Mouse (Mus musculus): ENCODE data around the gene Kremen1. TPM values are rescaled to one million over a fixed set of nuclear protein-coding genes. Genes with fewer than 3 reads are reported as not detected.

Kremen1 gene
- polyA plus RNA-seq, 1 experiment from 2014 or later = 2.6 TPM

GRCm38 (mm10) chr11:5158056-5158455, 103.3 kb downstream of the Kremen1 start:
- ATAC-seq (no peak), DNase-seq (ENCODE audit: low spot score) (no peak)
- Histone ChIP-seq H3K36me3 (ENCODE audit: control insufficient read depth, insufficient read depth, low read length) (no peaks in the 10 kb centered on the region), H3K27me3 (replicated peaks; ENCODE audit: control insufficient read depth, insufficient read depth, low read length) (no peaks in the 10 kb centered on the region), H3K27ac (ENCODE audit: low read depth, low read length) (no peak overlapping the region), H3K9me3 (replicated peaks; ENCODE audit: control insufficient read depth, low read length) (no peaks in the 10 kb centered on the region; the same call in 1 of the 2 replicates), H3K4me3 (ENCODE audit: low read depth, low read length) (no peak overlapping the region), H3K4me2 (ENCODE audit: low read length) (no peak overlapping the region), H3K4me1 (ENCODE audit: control insufficient read depth, insufficient read depth, low read length) (no peaks in the 10 kb centered on the region), H3K9ac (ENCODE audit: low read length) (no peak overlapping the region)
- 93% methylated on average over 11 of the region's 11 CpGs for WGBS

- Histone ChIP-seq H3K36me3 (ENCODE audit: control insufficient read depth, insufficient read depth, low read length) (no peaks in the 10 kb centered on the region), H3K27me3 (replicated peaks; ENCODE audit: control insufficient read depth, insufficient read depth, low read length) (no peaks in the 10 kb centered on the region), H3K4me2 (ENCODE audit: low read length) (no peak overlapping the region), H3K27ac (ENCODE audit: low read depth, low read length) (no peak overlapping the region), H3K9me3 (replicated peaks; ENCODE audit: control insufficient read depth, low read length) (no peaks in the 10 kb centered on the region), H3K4me1 (ENCODE audit: control insufficient read depth, insufficient read depth, low read length) (0 out of 2 replicates have a peak, but pooled peaks cover 2% of the 10 kb centered on the region), H3K4me3 (ENCODE audit: low read depth, low read length) (no peak overlapping the region), H3K9ac (ENCODE audit: low read length) (no peak overlapping the region; the same call in 1 of the 2 replicates)
- ATAC-seq = no peak
- 54% methylated on average over 10 of the region's 10 CpGs for WGBS
- DNase-seq (ENCODE audit: low spot score) = no peak
Observed at GRCm38 (mm10) chr11:5154961-5155805, 106.2 kb downstream of the Kremen1 start.

GRCm38 (mm10) chr11:5151680-5152337, 109.5 kb downstream of the Kremen1 start, which contains the start of gene Emid1:
TSS of gene Emid1 (minus strand) at chr11:5152257.
- peak; percentile 30 for ATAC-seq
- DNase-seq (ENCODE audit: low spot score) = no peak
- 0% methylated on average over 49 of the region's 53 CpGs for WGBS
- no peaks in the 10 kb centered on the region for H3K9me3 ChIP-seq (replicated peaks; ENCODE audit: control insufficient read depth, low read length)
- H3K36me3 ChIP-seq (ENCODE audit: control insufficient read depth, insufficient read depth, low read length) = no peaks in the 10 kb centered on the region
- no peaks in the 10 kb centered on the region for H3K27me3 ChIP-seq (replicated peaks; ENCODE audit: control insufficient read depth, insufficient read depth, low read length)
- H3K4me2 ChIP-seq (ENCODE audit: low read length) = peak within 1 kb of the TSS; percentile 78
- H3K4me3 ChIP-seq (ENCODE audit: low read depth, low read length) = peak within 1 kb of the TSS; percentile 48
- peaks cover 12% of the 10 kb centered on the region for H3K4me1 ChIP-seq (ENCODE audit: control insufficient read depth, insufficient read depth, low read length)
- peak within 1 kb of the TSS; percentile 64 for H3K9ac ChIP-seq (ENCODE audit: low read length)
- H3K27ac ChIP-seq (ENCODE audit: low read depth, low read length) = no peak within 1 kb of the TSS

DNA sequence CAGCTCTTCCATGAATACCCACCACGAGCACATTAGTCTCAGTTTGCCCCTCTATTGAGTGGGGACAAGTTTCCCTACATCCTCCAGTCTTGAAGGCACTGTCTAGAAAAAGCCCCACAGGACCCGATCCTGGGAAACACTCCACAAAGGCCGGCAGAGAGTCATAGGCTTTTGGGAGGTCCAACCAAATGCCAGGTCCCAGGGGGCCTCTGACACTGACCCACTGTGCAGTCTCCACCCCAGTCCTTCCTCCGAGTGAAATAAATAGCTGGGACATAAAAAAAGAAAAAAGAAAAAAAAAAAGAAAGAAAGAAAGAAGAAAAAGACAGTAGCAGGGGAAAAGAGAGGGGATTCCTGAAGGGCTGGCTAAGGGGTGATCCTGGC, 110.1 kb downstream of the Kremen1 start:
- Histone ChIP-seq H3K36me3 (ENCODE audit: control insufficient read depth, insufficient read depth, low read length) (no peaks in the 10 kb centered on the region), H3K9ac (ENCODE audit: low read length) (peak overlapping the region; percentile 64), H3K4me1 (ENCODE audit: control insufficient read depth, insufficient read depth, low read length) (peaks cover 12% of the 10 kb centered on the region), H3K9me3 (replicated peaks; ENCODE audit: control insufficient read depth, low read length) (no peaks in the 10 kb centered on the region), H3K27me3 (replicated peaks; ENCODE audit: control insufficient read depth, insufficient read depth, low read length) (no peaks in the 10 kb centered on the region), H3K4me3 (ENCODE audit: low read depth, low read length) (peak overlapping the region; percentile 48), H3K27ac (ENCODE audit: low read depth, low read length) (no peak overlapping the region), H3K4me2 (ENCODE audit: low read length) (peak overlapping the region; percentile 78)
- ATAC-seq (no peak), DNase-seq (ENCODE audit: low spot score) (no peak)
- 17% methylated on average over 4 of the region's 4 CpGs for WGBS

DNA sequence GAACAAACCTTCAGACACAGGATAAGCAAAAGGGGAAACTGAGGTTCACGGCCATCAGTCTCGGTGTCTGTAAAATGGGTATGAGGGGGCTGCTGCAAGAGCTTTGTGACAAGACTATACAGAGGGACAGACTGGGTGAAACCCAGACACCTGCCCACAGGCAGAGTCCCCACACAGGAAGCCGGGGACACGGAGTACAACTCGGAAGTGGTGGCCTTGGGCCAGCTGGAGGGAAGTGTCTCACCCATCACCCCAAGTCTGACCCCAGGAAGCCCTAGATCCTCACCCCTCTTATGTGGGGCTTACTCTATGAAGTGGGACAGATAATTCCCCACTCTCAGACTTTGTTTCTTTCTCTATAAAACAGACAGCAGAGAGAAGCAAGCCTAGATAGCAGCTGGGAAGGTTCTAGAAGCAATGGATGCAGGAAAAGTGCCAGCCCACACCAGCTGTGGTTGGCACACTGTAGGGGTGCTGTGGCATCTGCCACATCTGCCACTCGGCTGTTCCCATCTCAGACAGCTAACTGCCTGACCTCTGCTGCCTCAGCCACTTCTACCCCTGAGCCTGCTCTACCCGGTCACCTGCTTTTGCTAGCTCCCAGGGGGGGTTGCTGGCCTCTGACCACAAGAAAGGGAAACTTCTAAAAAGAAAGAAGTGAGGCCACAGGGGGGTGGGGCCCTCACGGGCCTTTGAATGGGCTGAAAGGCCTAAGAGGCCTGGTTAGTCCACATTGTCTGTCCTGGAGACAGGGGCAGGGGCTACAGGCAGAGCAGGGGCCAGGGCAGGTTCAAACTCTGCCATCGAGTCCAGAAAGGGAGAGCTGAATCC, 110.7 kb downstream of the Kremen1 start:
- Histone ChIP-seq H3K36me3 (ENCODE audit: control insufficient read depth, insufficient read depth, low read length) (no peaks in the 10 kb centered on the region), H3K9me3 (replicated peaks; ENCODE audit: control insufficient read depth, low read length) (no peaks in the 10 kb centered on the region), H3K9ac (ENCODE audit: low read length) (no peak overlapping the region), H3K4me3 (ENCODE audit: low read depth, low read length) (no peak overlapping the region), H3K4me1 (ENCODE audit: control insufficient read depth, insufficient read depth, low read length) (peaks cover 12% of the 10 kb centered on the region), H3K27ac (ENCODE audit: low read depth, low read length) (no peak overlapping the region), H3K27me3 (replicated peaks; ENCODE audit: control insufficient read depth, insufficient read depth, low read length) (no peaks in the 10 kb centered on the region), H3K4me2 (ENCODE audit: low read length) (peak overlapping the region; percentile 78; the same call in 1 of the 2 replicates)
- DNase-seq (ENCODE audit: low spot score) (no peak), ATAC-seq (no peak)
- whole genome bisulfite sequencing = 48% methylated on average over 9 of the region's 9 CpGs

DNA sequence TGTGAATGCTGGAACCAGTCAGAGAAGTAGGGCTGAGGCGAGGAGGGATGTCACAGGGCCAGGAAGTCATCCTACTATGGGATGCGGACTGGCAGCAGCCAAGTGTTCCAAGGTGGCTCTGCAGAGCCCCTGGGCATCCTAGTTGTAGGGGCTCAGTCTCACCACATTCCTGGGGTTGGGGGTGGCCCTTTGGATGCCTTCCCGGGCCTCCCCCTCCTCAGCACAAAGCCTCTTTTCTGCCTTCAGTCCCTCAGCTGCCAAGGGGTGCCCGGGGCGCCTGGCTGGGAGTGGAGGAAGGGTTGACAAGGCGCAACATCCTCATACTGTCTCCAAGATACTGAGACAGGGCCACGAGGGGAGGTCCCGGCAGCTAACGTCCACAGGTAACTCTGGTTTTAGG, 111.4 kb downstream of the Kremen1 start:
- DNase-seq (ENCODE audit: low spot score) = no peak

DNA sequence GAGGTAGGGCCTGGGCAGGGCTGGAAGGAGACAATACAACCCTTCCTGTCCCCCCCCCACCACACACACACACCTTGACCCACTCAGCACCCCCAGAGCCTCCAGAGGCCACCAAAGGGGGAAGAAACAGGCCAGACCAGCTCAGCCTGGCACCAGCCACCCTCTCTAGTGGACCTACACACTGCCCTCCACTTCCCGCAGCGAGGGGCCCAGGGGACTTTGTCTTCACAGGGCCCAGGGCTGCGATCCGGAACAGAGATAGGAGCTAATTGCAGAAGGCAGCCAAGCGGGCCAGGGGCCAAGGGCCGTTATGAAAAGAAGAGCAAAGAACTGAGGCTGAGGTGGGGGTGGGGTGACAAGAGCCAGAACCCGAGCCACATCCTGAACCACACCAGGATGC, 112.1 kb downstream of the Kremen1 start:
- DNase-seq (ENCODE audit: low spot score) (no peak), ATAC-seq (no peak)
- H3K4me2 ChIP-seq (ENCODE audit: low read length) = peak overlapping the region; percentile 26
- H3K27me3 ChIP-seq (replicated peaks; ENCODE audit: control insufficient read depth, insufficient read depth, low read length) = no peaks in the 10 kb centered on the region
- H3K9me3 ChIP-seq (replicated peaks; ENCODE audit: control insufficient read depth, low read length) = no peaks in the 10 kb centered on the region
- H3K4me3 ChIP-seq (ENCODE audit: low read depth, low read length) = no peak overlapping the region
- WGBS = 8% methylated on average over 7 of the region's 7 CpGs
- peaks cover 12% of the 10 kb centered on the region for H3K4me1 ChIP-seq (ENCODE audit: control insufficient read depth, insufficient read depth, low read length)
- no peaks in the 10 kb centered on the region for H3K36me3 ChIP-seq (ENCODE audit: control insufficient read depth, insufficient read depth, low read length)
- H3K27ac ChIP-seq (ENCODE audit: low read depth, low read length) = peak overlapping the region; percentile 9; the same call in 1 of the 2 replicates
- H3K9ac ChIP-seq (ENCODE audit: low read length) = no peak overlapping the region

More for the DNA sequence above, 111.4 kb downstream of the Kremen1 start:
- Histone ChIP-seq H3K36me3 (ENCODE audit: control insufficient read depth, insufficient read depth, low read length) (no peaks in the 10 kb centered on the region), H3K27me3 (replicated peaks; ENCODE audit: control insufficient read depth, insufficient read depth, low read length) (no peaks in the 10 kb centered on the region), H3K4me2 (ENCODE audit: low read length) (peak overlapping the region; percentile 26), H3K9ac (ENCODE audit: low read length) (no peak overlapping the region), H3K4me3 (ENCODE audit: low read depth, low read length) (no peak overlapping the region), H3K27ac (ENCODE audit: low read depth, low read length) (no peak overlapping the region), H3K9me3 (replicated peaks; ENCODE audit: control insufficient read depth, low read length) (no peaks in the 10 kb centered on the region), H3K4me1 (ENCODE audit: control insufficient read depth, insufficient read depth, low read length) (peaks cover 12% of the 10 kb centered on the region)
- ATAC-seq = peak; percentile 47
- WGBS = 43% methylated on average over 9 of the region's 9 CpGs

- Histone ChIP-seq H3K4me2 (ENCODE audit: low read length) (no peak overlapping the region), H3K36me3 (ENCODE audit: control insufficient read depth, insufficient read depth, low read length) (no peaks in the 10 kb centered on the region), H3K4me3 (ENCODE audit: low read depth, low read length) (no peak overlapping the region), H3K9me3 (replicated peaks; ENCODE audit: control insufficient read depth, low read length) (no peaks in the 10 kb centered on the region), H3K27me3 (replicated peaks; ENCODE audit: control insufficient read depth, insufficient read depth, low read length) (no peaks in the 10 kb centered on the region), H3K4me1 (ENCODE audit: control insufficient read depth, insufficient read depth, low read length) (peaks cover 10% of the 10 kb centered on the region), H3K27ac (ENCODE audit: low read depth, low read length) (no peak overlapping the region), H3K9ac (ENCODE audit: low read length) (no peak overlapping the region)
- WGBS = 77% methylated on average over 3 of the region's 3 CpGs
- DNase-seq (ENCODE audit: low spot score) = no peak
- ATAC-seq = no peak
Observed at GRCm38 (mm10) chr11:5145600-5145999, 115.8 kb downstream of the Kremen1 start.

All from forebrain, embryonic 14.5 days (tissue).